22 mouse cellular contexts compared by ENCODE assay signal in the genomic region with DNA sequence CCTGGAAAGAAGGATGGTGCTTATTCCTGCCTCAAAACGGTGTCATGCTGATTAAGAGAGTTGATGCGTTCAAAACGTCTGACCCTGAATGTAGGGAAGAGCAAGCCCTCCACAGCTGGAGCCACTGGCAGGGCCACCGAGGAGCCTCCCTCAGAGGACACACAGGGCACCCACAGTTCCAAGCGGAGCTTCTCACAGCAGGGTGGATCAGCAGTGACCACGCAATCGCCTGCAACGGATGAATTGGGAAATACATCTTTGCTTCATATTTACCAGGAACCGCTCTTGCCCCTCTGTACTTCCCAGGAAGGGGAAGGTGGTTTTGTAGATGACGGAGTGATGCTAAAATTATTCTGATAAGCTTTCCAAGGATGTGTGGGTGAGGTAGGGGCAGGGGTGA.
DNase-seq lines count a peak whose midpoint lies in the region; ATAC-seq and TF ChIP-seq lines count a peak whose summit lies in the region.
"Had no signal": no experiment of that assay in that cellular context is flagged by ENCODE, and none has a peak within 500 bp of the region (broad histone marks: within the 10 kb centered on the region; RNA-seq: fewer than 3 reads in every experiment).

No protein-coding gene starts in this region.

- WGBS in limb, embryonic 15.5 days, result 32% methylated on average over 10 of the region's 10 CpGs
- 44% methylated on average over 10 of the region's 10 CpGs for WGBS in limb, embryonic 10.5 days
- whole genome bisulfite sequencing in neural tube, embryonic 15.5 days, result 43% methylated on average over 10 of the region's 10 CpGs
- WGBS in intestine, postnatal 0 days, result 33% methylated on average over 10 of the region's 10 CpGs

- 0 out of 2 replicates have a peak, but pooled peaks have one; percentile 24 for ATAC-seq in limb, embryonic 15.5 days (ENCODE audit: insufficient number of reproducible peaks, low FRiP score, low TSS enrichment, low read depth)
- peak; percentile 95 for ATAC-seq in granulocyte monocyte progenitor cell, adult 5-6 weeks (replicated peaks; ENCODE audit: poor library complexity, severe bottlenecking)
- ATAC-seq in neural tube, embryonic 15.5 days (ENCODE audit: low FRiP score), result no peak
- no peak for ATAC-seq in intestine, postnatal 0 days

- H3K4me3 ChIP-seq in limb, embryonic 15.5 days, result no peak overlapping the region
- H3K4me3 ChIP-seq in limb, embryonic 10.5 days, result no peak overlapping the region
- no peak overlapping the region for H3K4me3 ChIP-seq in myocyte
- no peak overlapping the region for H3K4me3 ChIP-seq in neural tube, embryonic 15.5 days (replicated peaks)
- no peak overlapping the region for H3K4me3 ChIP-seq in intestine, postnatal 0 days (ENCODE audit: low read depth, low read length)
- H3K4me3 ChIP-seq: embryonic facial prominence, embryonic 12.5 days; forebrain, embryonic 12.5 days; heart, embryonic 10.5 days; hindbrain, embryonic 13.5 days had no signal

- no peaks in the 10 kb centered on the region for H3K9me3 ChIP-seq in limb, embryonic 15.5 days
- H3K9me3 ChIP-seq in limb, embryonic 10.5 days (replicated peaks), result no peaks in the 10 kb centered on the region
- no peaks in the 10 kb centered on the region for H3K9me3 ChIP-seq in neural tube, embryonic 15.5 days (replicated peaks)
- H3K9me3 ChIP-seq in intestine, postnatal 0 days (ENCODE audit: control insufficient read depth), result no peaks in the 10 kb centered on the region
- H3K9me3 ChIP-seq: embryonic facial prominence, embryonic 12.5 days; forebrain, embryonic 12.5 days; heart, embryonic 10.5 days; hindbrain, embryonic 13.5 days had no signal

- H3K9ac ChIP-seq in limb, embryonic 15.5 days, result no peak overlapping the region
- H3K9ac ChIP-seq in neural tube, embryonic 15.5 days (replicated peaks), result no peak overlapping the region
- H3K9ac ChIP-seq in intestine, postnatal 0 days (ENCODE audit: low read depth, low read length), result no peak overlapping the region
- H3K9ac ChIP-seq: embryonic facial prominence, embryonic 12.5 days; forebrain, embryonic 12.5 days; forebrain, postnatal 0 days; hindbrain, embryonic 13.5 days had no signal

- no peak overlapping the region for H3ac ChIP-seq in myocyte (ENCODE audit: control insufficient read depth, insufficient read length)

- no peaks in the 10 kb centered on the region for H3K27me3 ChIP-seq in limb, embryonic 15.5 days
- 0 out of 2 replicates have a peak, but pooled peaks cover 10% of the 10 kb centered on the region for H3K27me3 ChIP-seq in limb, embryonic 10.5 days (ENCODE audit: low read depth, poor library complexity, severe bottlenecking)
- no peaks in the 10 kb centered on the region for H3K27me3 ChIP-seq in myocyte (ENCODE audit: control insufficient read depth, insufficient read depth, insufficient read length)
- 0 out of 2 replicates have a peak, but pooled peaks cover 3% of the 10 kb centered on the region for H3K27me3 ChIP-seq in neural tube, embryonic 15.5 days (replicated peaks)
- no peaks in the 10 kb centered on the region for H3K27me3 ChIP-seq in intestine, postnatal 0 days (replicated peaks; ENCODE audit: control insufficient read depth, insufficient read depth, low read length)
- H3K27me3 ChIP-seq: embryonic facial prominence, embryonic 12.5 days had no signal

- H3K4me1 ChIP-seq in limb, embryonic 15.5 days, result 0 out of 2 replicates have a peak, but pooled peaks cover 2% of the 10 kb centered on the region
- 0 out of 2 replicates have a peak, but pooled peaks cover 3% of the 10 kb centered on the region for H3K4me1 ChIP-seq in limb, embryonic 10.5 days
- no peaks in the 10 kb centered on the region for H3K4me1 ChIP-seq in neural tube, embryonic 15.5 days
- no peaks in the 10 kb centered on the region for H3K4me1 ChIP-seq in intestine, postnatal 0 days (replicated peaks; ENCODE audit: control insufficient read depth, insufficient read depth, low read length)
- H3K4me1 ChIP-seq: embryonic facial prominence, embryonic 12.5 days; forebrain, embryonic 12.5 days; heart, embryonic 10.5 days had no signal

- TF ChIP-seq POLR2A in myocyte (IDR thresholded peaks at IDR 0.05; ENCODE audit: insufficient read length, low read depth), result no peak

- H3K4me2 ChIP-seq in limb, embryonic 15.5 days, result no peak overlapping the region
- peak overlapping the region; percentile 53 for H3K4me2 ChIP-seq in myocyte (ENCODE audit: low read depth)
- H3K4me2 ChIP-seq in neural tube, embryonic 15.5 days, result no peak overlapping the region
- no peak overlapping the region for H3K4me2 ChIP-seq in intestine, postnatal 0 days (replicated peaks; ENCODE audit: low read depth)
- H3K4me2 ChIP-seq: embryonic facial prominence, embryonic 12.5 days; forebrain, embryonic 12.5 days; hindbrain, embryonic 13.5 days had no signal

- no peaks in the 10 kb centered on the region for H3K36me3 ChIP-seq in limb, embryonic 15.5 days
- no peaks in the 10 kb centered on the region for H3K36me3 ChIP-seq in limb, embryonic 10.5 days
- no peaks in the 10 kb centered on the region for H3K36me3 ChIP-seq in myocyte (ENCODE audit: control insufficient read depth, insufficient read depth)
- no peaks in the 10 kb centered on the region for H3K36me3 ChIP-seq in neural tube, embryonic 15.5 days
- no peaks in the 10 kb centered on the region for H3K36me3 ChIP-seq in intestine, postnatal 0 days (ENCODE audit: control insufficient read depth, insufficient read depth)
- H3K36me3 ChIP-seq: embryonic facial prominence, embryonic 12.5 days; forebrain, embryonic 12.5 days; heart, embryonic 10.5 days; hindbrain, embryonic 13.5 days had no signal

- no peaks in the 10 kb centered on the region for H3K79me2 ChIP-seq in myocyte (ENCODE audit: control insufficient read depth, insufficient read depth)

- no peak for DNase-seq in limb, embryonic 10.5 days (ENCODE audit: low spot score)
- peak; percentile 1 for DNase-seq in lung, postnatal 25 days (ENCODE audit: low spot score)
- DNase-seq in lung, postnatal 14 days, result no peak
- DNase-seq: adrenal gland, postnatal 25 days; cerebellum, adult 11 months; cerebellum, adult 8-10 months; cerebellum, postnatal 14 days; embryo, embryonic 11 days; forebrain, postnatal 0 days; gastrocnemius, postnatal 14 days; heart, postnatal 10 days; heart, postnatal 4 days had no signal

- TF ChIP-seq CTCF in intestine, postnatal 0 days (IDR thresholded peaks at IDR 0.05; ENCODE audit: low read depth), result no peak

- H3K27ac ChIP-seq in limb, embryonic 15.5 days, result peak overlapping the region; percentile 67; the same call in 1 of the 2 replicates
- no peak overlapping the region for H3K27ac ChIP-seq in limb, embryonic 10.5 days
- no peak overlapping the region for H3K27ac ChIP-seq in neural tube, embryonic 15.5 days (replicated peaks)
- no peak overlapping the region for H3K27ac ChIP-seq in intestine, postnatal 0 days (ENCODE audit: low read depth, low read length)
- H3K27ac ChIP-seq: embryonic facial prominence, embryonic 12.5 days; forebrain, embryonic 12.5 days; heart, embryonic 10.5 days; hindbrain, embryonic 13.5 days; hindbrain, postnatal 0 days had no signal

TF ChIP-seq in myocyte, 11 proteins besides CTCF, POLR2A, EP300 and RAD21:
- TF ChIP-seq SRF (IDR thresholded peaks at IDR 0.05; ENCODE audit: control insufficient read depth, insufficient read length, low read depth), result no peak
- TF ChIP-seq TCF3 (IDR thresholded peaks at IDR 0.05; ENCODE audit: insufficient read length, low read depth), result no peak
- no peak for TF ChIP-seq MYOG (IDR thresholded peaks at IDR 0.05; ENCODE audit: control insufficient read depth in 1 of 3, insufficient read depth in 1 of 3, insufficient read length in 2 of 3, low read depth in 2 of 3)
- no peak for TF ChIP-seq MYOD1 (IDR thresholded peaks at IDR 0.05; ENCODE audit: control insufficient read depth in 1 of 3, insufficient read length in 2 of 3, low read depth in 2 of 3)
- TF ChIP-seq E2F4 (IDR thresholded peaks at IDR 0.05; ENCODE audit: insufficient read depth), result no peak
- peak; percentile 82 for TF ChIP-seq CEBPB (IDR thresholded peaks at IDR 0.05; ENCODE audit: insufficient read depth, poor library complexity, severe bottlenecking)

Comparison
In these comparisons a context has a peak if more than half of its experiments do, and no peak if none do; other contexts are left out.
1. ATAC-seq: peak in limb, embryonic 15.5 days (single experiment) and granulocyte monocyte progenitor cell, adult 5-6 weeks (single experiment); none in neural tube, embryonic 15.5 days (single experiment) and intestine, postnatal 0 days (single experiment).